Mouse (Mus musculus) intestine, embryonic 15.5 days (tissue): ENCODE results near the gene Akt1. TPM values are rescaled to one million over a fixed set of nuclear protein-coding genes. Genes with fewer than 3 reads are reported as not detected.

ENCODE experiments used
- ATAC-seq: fragments of 200-750 bp; cut with Nextera tagmentation; 2 replicates; pipeline ENCODE4 v1.8.0; 2017; ENCODE audit warnings: moderate TSS enrichment, moderate library complexity
- H3K27ac ChIP-seq: fragments of 300-500 bp; sonication (generic); 2 replicates; pipeline ENCODE4 v1.5.1; 2015; ENCODE audit warnings: mild to moderate bottlenecking, inconsistent platforms
- H3K27me3 ChIP-seq: fragments of 300-500 bp; sonication (generic); replicated peaks from 2 replicates; pipeline ENCODE4 v1.6.1; 2015; ENCODE audit warnings: inconsistent platforms
- H3K36me3 ChIP-seq: fragments of 300-500 bp; sonication (generic); 2 replicates; pipeline ENCODE4 v1.6.1; 2015; ENCODE audit warnings: inconsistent platforms
- H3K4me1 ChIP-seq: fragments of 300-500 bp; sonication (generic); replicated peaks from 2 replicates; pipeline ENCODE4 v1.6.1; 2015; ENCODE audit warnings: inconsistent platforms
- H3K4me2 ChIP-seq: fragments of 300-500 bp; sonication (generic); replicated peaks from 2 replicates; pipeline ENCODE4 v1.6.1; 2015; ENCODE audit warnings: mild to moderate bottlenecking, inconsistent platforms
- H3K4me3 ChIP-seq: fragments of 300-500 bp; sonication (generic); replicated peaks from 2 replicates; pipeline ENCODE4 v1.5.1; 2015; ENCODE audit warnings: inconsistent platforms
- H3K9ac ChIP-seq: fragments of 300-500 bp; sonication (generic); 2 replicates; pipeline ENCODE4 v1.6.1; 2015; ENCODE audit warnings: inconsistent platforms
- H3K9me3 ChIP-seq: fragments of 300-500 bp; sonication (generic); 2 replicates; pipeline ENCODE4 v1.6.1; 2016; ENCODE audit warnings: inconsistent platforms
- WGBS: fragments of 180-500 bp; shearing (Covaris S2); methylation state at CpG from one replicate; pipeline ENCODE4 v1.1.7; 2015; 5-methylcytosine and 5-hydroxymethylcytosine counted together
- polyA plus RNA-seq: library from polyadenylated mRNA; unstranded; fragments of >200 nt; fragmentation: Nextera tagmentation; extraction: Ambion mirVana; gene quantifications from 2 replicates; pipeline ENCODE4 v1.2.1, GENCODE M21; 2015

Akt1 gene
- 128 and 141 TPM in 2 replicates for polyA plus RNA-seq

GRCm38 (mm10) chr12:112674132-112675011 lies at the start of gene Akt1:
Akt1 (minus strand) TSS chr12:112674884.
- Histone ChIP-seq H3K4me1 (peaks cover 64% of the 10 kb centered on the region), H3K4me2 (peak within 1 kb of the TSS; percentile 89), H3K27ac (peak within 1 kb of the TSS; percentile 99), H3K4me3 (peak within 1 kb of the TSS; percentile 97), H3K9me3 (no peaks in the 10 kb centered on the region), H3K36me3 (peaks cover 18% of the 10 kb centered on the region), H3K27me3 (peaks cover 3% of the 10 kb centered on the region), H3K9ac (peak within 1 kb of the TSS; percentile 99)
- under 1% methylated on average over 65 of the region's 70 CpGs for WGBS
- ATAC-seq: peak; percentile 64

GRCm38 (mm10) chr12:112724077-112724805 lies 49.6 kb upstream of the Akt1 start:
- Histone ChIP-seq H3K4me1 (peaks cover 33% of the 10 kb centered on the region), H3K4me2 (0 out of 2 replicates have a peak overlapping the region, but pooled peaks have one; percentile 94)
- WGBS: 75% methylated on average over 11 of the region's 11 CpGs

GRCm38 (mm10) chr12:112723445-112723844 lies 48.8 kb upstream of the Akt1 start:
- Histone ChIP-seq H3K9ac (peak overlapping the region; percentile 83; the same call in 1 of the 2 replicates), H3K9me3 (no peaks in the 10 kb centered on the region), H3K4me2 (peak overlapping the region; percentile 94), H3K27me3 (0 out of 2 replicates have a peak, but pooled peaks cover 4% of the 10 kb centered on the region), H3K27ac (0 out of 2 replicates have a peak overlapping the region, but pooled peaks have one; percentile 32), H3K36me3 (no peaks in the 10 kb centered on the region), H3K4me3 (peak overlapping the region; percentile 83), H3K4me1 (peaks cover 34% of the 10 kb centered on the region)
- no peak for ATAC-seq
- WGBS: 79% methylated on average over 6 of the region's 6 CpGs

More at GRCm38 (mm10) chr12:112724077-112724805, 49.6 kb upstream of the Akt1 start:
- H3K27ac ChIP-seq: no peak overlapping the region
- no peak overlapping the region for H3K9ac ChIP-seq
- no peak overlapping the region for H3K4me3 ChIP-seq
- H3K27me3 ChIP-seq: 0 out of 2 replicates have a peak, but pooled peaks cover 4% of the 10 kb centered on the region
- H3K9me3 ChIP-seq: no peaks in the 10 kb centered on the region
- no peak for ATAC-seq
- no peaks in the 10 kb centered on the region for H3K36me3 ChIP-seq

- Histone ChIP-seq H3K27me3 (0 out of 2 replicates have a peak, but pooled peaks cover 4% of the 10 kb centered on the region), H3K9ac (peak overlapping the region; percentile 83), H3K4me1 (peaks cover 32% of the 10 kb centered on the region), H3K9me3 (no peaks in the 10 kb centered on the region), H3K36me3 (no peaks in the 10 kb centered on the region), H3K4me2 (peak overlapping the region; percentile 94), H3K4me3 (peak overlapping the region; percentile 83), H3K27ac (0 out of 2 replicates have a peak overlapping the region, but pooled peaks have one; percentile 94)
- WGBS: 20% methylated on average over 5 of the region's 5 CpGs
- ATAC-seq: no peak; the same call in 1 of the 2 replicates
Observed at GRCm38 (mm10) chr12:112723028-112723330, 48.3 kb upstream of the Akt1 start.

- Histone ChIP-seq H3K4me3 (peak overlapping the region; percentile 83), H3K36me3 (no peaks in the 10 kb centered on the region; the same call in 1 of the 2 replicates), H3K27ac (peak overlapping the region; percentile 94), H3K4me1 (peaks cover 32% of the 10 kb centered on the region), H3K4me2 (peak overlapping the region; percentile 94), H3K9ac (peak overlapping the region; percentile 83), H3K9me3 (no peaks in the 10 kb centered on the region), H3K27me3 (0 out of 2 replicates have a peak, but pooled peaks cover 4% of the 10 kb centered on the region)
- peak; percentile 68 for ATAC-seq
- WGBS: under 1% methylated on average over 74 of the region's 75 CpGs
Observed at GRCm38 (mm10) chr12:112722240-112723027, 47.8 kb upstream of the Akt1 start.

GRCm38 (mm10) chr12:112721424-112722239 lies 46.9 kb upstream of the Akt1 start:
- Histone ChIP-seq H3K4me3 (peak overlapping the region; percentile 83), H3K9ac (peak overlapping the region; percentile 83), H3K27ac (peak overlapping the region; percentile 94), H3K27me3 (0 out of 2 replicates have a peak, but pooled peaks cover 4% of the 10 kb centered on the region), H3K36me3 (no peaks in the 10 kb centered on the region; the same call in 1 of the 2 replicates), H3K4me2 (peak overlapping the region; percentile 94), H3K4me1 (peaks cover 32% of the 10 kb centered on the region), H3K9me3 (no peaks in the 10 kb centered on the region)
- ATAC-seq: peak; percentile 82
- 3% methylated on average over 67 of the region's 69 CpGs for WGBS

GRCm38 (mm10) chr12:112720890-112721423 lies 46.3 kb upstream of the Akt1 start:
- Histone ChIP-seq H3K4me1 (peaks cover 27% of the 10 kb centered on the region), H3K27ac (peak overlapping the region; percentile 94), H3K4me2 (peak overlapping the region; percentile 94), H3K4me3 (peak overlapping the region; percentile 83), H3K9ac (peak overlapping the region; percentile 83), H3K36me3 (no peaks in the 10 kb centered on the region; the same call in 1 of the 2 replicates), H3K27me3 (0 out of 2 replicates have a peak, but pooled peaks cover 4% of the 10 kb centered on the region), H3K9me3 (no peaks in the 10 kb centered on the region)
- WGBS: 35% methylated on average over 12 of the region's 12 CpGs
- ATAC-seq: no peak

GRCm38 (mm10) chr12:112720216-112720615 lies 45.5 kb upstream of the Akt1 start, which contains the start of gene Cep170b:
Cep170b (plus strand) TSS chr12:112720455.
- peak within 1 kb of the TSS; percentile 94 for H3K27ac ChIP-seq
- peak within 1 kb of the TSS; percentile 83 for H3K9ac ChIP-seq
- no peaks in the 10 kb centered on the region; the same call in 1 of the 2 replicates for H3K36me3 ChIP-seq
- no peaks in the 10 kb centered on the region for H3K9me3 ChIP-seq
- peaks cover 27% of the 10 kb centered on the region for H3K4me1 ChIP-seq
- WGBS: 52% methylated on average over 6 of the region's 6 CpGs
- peak within 1 kb of the TSS; percentile 94 for H3K4me2 ChIP-seq
- H3K4me3 ChIP-seq: peak within 1 kb of the TSS; percentile 83
- H3K27me3 ChIP-seq: 0 out of 2 replicates have a peak, but pooled peaks cover 4% of the 10 kb centered on the region
- ATAC-seq: no peak

- no peaks in the 10 kb centered on the region; the same call in 1 of the 2 replicates for H3K36me3 ChIP-seq
- no peak overlapping the region for H3K4me2 ChIP-seq
- H3K9ac ChIP-seq: no peak overlapping the region
- peaks cover 23% of the 10 kb centered on the region for H3K4me1 ChIP-seq
- no peaks in the 10 kb centered on the region for H3K9me3 ChIP-seq
- no peak overlapping the region for H3K4me3 ChIP-seq
- 58% methylated on average over 5 of the region's 5 CpGs for WGBS
- H3K27ac ChIP-seq: no peak overlapping the region
- ATAC-seq: no peak
- H3K27me3 ChIP-seq: 0 out of 2 replicates have a peak, but pooled peaks cover 4% of the 10 kb centered on the region
Observed at GRCm38 (mm10) chr12:112718995-112719394, 44.3 kb upstream of the Akt1 start.

- Histone ChIP-seq H3K4me1 (peaks cover 16% of the 10 kb centered on the region), H3K9ac (no peak overlapping the region), H3K4me2 (no peak overlapping the region), H3K36me3 (no peaks in the 10 kb centered on the region; the same call in 1 of the 2 replicates), H3K27me3 (0 out of 2 replicates have a peak, but pooled peaks cover 4% of the 10 kb centered on the region), H3K27ac (no peak overlapping the region), H3K4me3 (no peak overlapping the region), H3K9me3 (no peaks in the 10 kb centered on the region)
- ATAC-seq: no peak
- 36% methylated on average over 7 of the region's 7 CpGs for WGBS
Observed at GRCm38 (mm10) chr12:112717140-112717539, 42.5 kb upstream of the Akt1 start.
